Mouse (Mus musculus) retina, adult 2 months (tissue): ENCODE measurements at regions not wholly inside any gene's neighbourhood (a gene's known extent, or its start where the extent isn't known, plus 50 kb on each side); places are given as distances from the start of the nearest gene placed in this dataset.

Experiments
- DNase-seq: peaks from one replicate; pipeline ENCODE4 v3.0.0-alpha.2; 2012; ENCODE audit warnings: low read depth, low spot score

DNA sequence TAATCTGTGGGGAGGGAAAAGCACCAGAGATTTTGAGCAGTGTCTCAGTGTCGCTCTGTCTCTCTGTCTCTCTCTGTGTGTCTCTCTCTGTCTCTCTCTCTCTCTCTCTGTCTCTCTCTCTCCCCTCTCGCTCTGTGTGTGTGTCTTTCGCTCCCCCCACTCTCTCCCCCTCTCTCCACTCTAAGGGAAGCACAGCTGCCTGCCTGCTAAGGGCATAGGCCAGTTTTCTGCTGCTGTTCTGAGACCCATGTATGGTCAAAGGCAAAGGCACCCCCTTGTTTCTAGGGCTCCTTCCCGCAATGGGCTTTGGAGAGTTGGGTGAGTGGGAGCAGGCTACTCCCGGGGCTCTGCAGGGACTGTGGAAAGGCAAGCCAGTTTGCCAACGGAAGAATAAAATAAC, 192.2 kb downstream of the Lmo4 start:
- no peak for DNase-seq

- no peak for DNase-seq
Measured at GRCm38 (mm10) chr3:144012173-144012572, 192.8 kb downstream of the Lmo4 start.

- DNase-seq = no peak
Measured at GRCm38 (mm10) chr3:144011456-144012025, 193.5 kb downstream of the Lmo4 start.

GRCm38 (mm10) chr3:144010558-144010957, 194.5 kb downstream of the Lmo4 start:
- DNase-seq = no peak

GRCm38 (mm10) chr3:144007111-144007619, 197.9 kb downstream of the Lmo4 start:
- DNase-seq = no peak

DNA sequence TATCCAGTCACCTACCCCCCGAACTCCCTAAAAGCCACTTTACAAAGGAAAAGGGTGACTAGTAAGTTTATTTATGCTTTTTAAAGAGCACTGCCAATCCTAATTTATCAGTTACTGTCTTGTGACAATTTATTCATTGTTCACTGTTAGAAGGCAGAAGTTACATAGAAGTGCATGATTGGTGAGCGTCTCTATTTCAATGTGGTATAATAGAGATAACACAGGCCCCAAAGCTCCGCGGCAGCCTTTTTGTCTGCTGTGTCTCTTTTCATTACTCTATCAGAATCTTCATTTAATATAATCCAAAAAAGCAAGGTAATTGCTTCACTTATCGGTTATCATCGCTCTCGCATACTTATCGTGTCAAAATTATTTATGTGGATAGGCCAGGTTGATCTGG, 207.1 kb downstream of the Lmo4 start:
- DNase-seq = no peak

- no peak for DNase-seq
Measured at GRCm38 (mm10) chr3:143995045-143995444, 210.0 kb downstream of the Lmo4 start.

DNA sequence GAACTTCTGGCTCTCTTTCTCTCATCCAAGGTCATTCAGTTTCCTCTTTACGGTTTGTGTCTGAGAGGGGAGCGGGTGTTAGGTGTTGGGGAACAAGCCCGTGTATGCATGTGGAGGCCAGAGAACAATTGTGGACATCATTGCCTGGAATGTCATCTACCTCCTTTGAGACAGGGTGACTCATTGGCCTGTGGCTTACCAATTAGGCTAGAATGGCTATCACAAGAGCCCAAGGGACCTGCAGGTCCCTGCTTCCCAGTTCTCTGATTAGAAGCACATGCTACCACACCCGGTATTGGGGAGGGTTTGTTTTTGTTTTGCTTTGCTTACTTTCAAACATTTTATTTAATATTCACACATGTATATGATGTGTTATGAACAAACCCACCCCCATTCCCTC, 216.0 kb downstream of the Lmo4 start:
- DNase-seq = no peak

DNA sequence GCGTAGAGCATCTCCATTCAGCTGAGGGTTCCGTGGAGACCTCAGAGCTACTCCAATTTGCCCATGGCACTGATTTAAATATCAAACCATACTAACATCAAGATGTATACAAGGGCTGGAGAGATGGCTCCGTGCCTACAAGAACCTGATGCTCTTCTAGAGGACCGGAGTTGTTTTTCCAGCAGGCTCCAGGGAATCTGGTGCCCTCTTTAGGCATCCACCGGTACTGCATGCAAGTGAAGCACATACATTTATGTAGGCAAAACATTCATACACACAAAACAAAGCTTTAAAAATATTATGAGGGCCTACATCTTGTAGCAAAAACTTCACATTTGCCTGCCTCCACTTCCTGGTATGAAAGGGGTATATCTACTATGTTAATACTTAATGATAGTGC, 217.0 kb downstream of the Lmo4 start:
- DNase-seq = no peak

DNA sequence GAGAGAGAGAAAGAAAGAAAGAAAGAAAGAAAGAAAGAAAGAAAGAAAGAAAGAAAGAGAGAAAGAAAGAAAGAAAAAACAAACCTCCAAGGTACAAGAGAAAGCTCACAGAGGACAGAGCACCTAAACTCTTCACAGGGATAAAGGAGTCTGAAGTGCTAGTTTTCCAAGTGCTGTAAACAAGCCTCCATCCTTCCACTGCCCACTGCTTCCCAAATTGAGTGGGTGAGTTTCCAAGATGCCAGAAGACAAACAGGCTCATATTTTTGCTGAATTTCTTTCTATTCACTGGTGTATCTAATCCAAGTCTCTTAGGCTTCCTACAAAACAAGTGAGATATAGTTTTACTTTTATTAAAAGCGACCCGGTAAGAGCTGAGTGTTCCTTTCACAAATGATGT, 218.2 kb downstream of the Lmo4 start:
- no peak for DNase-seq

DNA sequence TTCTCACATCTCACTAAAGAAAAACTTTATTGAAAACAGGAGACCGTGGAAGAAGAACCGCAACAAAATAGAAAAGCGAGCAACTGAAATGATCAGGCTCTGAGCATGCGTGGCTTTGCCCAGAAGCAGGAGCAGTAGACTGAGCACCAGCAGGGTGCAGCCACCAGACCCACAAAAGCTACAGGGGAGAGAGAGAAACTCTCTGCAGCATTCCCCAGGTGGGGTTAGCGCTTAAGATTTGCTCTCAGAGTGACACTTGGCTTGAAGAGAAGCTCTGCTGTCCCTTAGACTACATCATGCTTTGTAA, 218.9 kb downstream of the Lmo4 start:
- no peak for DNase-seq

DNA sequence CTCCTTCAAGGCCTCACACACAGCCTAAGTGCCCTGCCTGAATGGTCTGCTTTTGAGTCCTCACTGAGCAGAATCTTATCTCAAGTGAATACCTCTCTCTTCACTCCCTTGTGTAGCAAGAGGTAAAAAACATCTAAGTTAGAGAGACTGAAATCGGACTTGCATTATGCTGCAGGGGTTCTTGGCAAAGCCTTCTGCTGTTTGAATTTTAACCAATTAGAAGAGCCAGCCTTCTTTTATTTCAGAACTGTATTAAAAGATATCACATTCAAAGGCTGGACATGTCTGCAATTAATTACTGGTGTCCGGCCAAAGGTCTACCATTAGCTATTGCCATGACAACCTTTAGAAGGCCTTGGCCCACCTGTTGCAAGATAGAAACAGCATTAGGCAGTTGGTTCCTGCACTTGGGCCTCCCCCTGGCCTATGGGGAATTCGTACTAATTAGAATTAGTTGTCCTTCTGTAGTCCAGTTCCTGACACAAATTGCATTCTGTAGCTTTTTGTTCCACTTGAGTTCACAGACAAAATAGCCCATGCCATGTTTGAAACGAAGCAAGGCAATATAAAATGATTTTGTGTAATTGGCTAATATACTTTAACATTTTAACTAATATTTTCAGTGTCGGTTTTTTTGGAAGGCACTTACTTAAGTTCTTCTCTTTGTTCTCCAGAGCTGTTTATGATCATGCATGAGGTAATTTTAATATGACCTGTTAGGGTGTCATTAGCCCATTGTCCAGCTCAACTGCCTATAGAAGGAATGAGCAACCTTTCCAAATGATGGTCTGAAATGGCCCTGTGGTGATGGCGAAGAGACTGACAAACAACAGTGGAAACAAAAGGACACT, 219.4 kb downstream of the Lmo4 start:
- DNase-seq = no peak

- DNase-seq = no peak
Measured at GRCm38 (mm10) chr3:143978703-143979102, 226.3 kb downstream of the Lmo4 start.

DNA sequence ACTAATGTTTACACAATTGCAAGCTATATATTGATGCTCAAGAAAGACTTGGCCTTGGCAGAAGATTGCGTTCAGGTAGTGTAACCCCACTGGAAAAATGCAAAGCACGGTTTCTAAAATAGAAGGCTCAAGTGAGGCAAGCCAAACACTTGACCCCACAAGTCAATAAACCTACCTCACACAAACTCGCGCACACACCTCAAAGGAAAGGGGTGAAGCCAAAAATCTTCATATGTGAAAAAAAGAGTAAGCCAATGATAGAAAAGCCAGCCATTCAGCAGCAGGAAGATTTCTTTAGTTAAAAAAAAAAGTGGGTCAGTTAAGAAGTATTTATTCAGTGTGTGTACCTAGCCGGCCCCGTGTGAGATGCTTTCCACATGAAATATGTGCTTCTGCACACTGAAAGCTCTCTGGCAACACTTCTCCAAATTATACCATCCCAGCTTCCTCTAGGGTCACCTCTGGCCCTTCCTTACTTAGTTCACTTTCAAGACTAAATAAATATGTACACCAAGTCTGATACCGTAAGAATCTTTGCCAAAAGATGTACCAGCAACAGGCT, 227.1 kb downstream of the Lmo4 start:
- no peak for DNase-seq

DNA sequence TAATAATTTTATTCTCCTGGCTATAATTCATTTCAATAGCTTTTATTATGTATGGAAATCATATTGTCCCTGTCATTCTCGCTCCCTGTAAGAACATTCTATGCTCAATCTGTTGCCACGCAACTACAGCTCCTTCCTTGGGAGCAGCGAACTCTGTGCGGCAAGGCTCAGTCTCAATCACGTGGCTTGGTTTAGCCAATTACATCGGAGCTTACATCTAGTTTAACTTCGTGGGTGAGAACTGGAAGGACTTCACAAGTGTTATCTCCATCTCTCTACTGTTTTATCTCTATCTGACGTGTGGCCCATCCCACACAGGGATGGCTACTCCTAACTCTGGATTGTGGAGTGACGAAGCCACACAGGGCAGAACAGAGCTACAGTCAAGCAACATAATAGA, 231.4 kb downstream of the Lmo4 start:
- DNase-seq = no peak

- DNase-seq = no peak
Measured at GRCm38 (mm10) chr3:143972351-143972750, 232.7 kb downstream of the Lmo4 start.

GRCm38 (mm10) chr3:143970771-143971170, 234.2 kb downstream of the Lmo4 start:
- no peak for DNase-seq

GRCm38 (mm10) chr3:143955508-143955907, 249.5 kb downstream of the Lmo4 start:
- DNase-seq = no peak

- DNase-seq = no peak
Measured at GRCm38 (mm10) chr3:143954822-143955221, 250.2 kb downstream of the Lmo4 start.

DNA sequence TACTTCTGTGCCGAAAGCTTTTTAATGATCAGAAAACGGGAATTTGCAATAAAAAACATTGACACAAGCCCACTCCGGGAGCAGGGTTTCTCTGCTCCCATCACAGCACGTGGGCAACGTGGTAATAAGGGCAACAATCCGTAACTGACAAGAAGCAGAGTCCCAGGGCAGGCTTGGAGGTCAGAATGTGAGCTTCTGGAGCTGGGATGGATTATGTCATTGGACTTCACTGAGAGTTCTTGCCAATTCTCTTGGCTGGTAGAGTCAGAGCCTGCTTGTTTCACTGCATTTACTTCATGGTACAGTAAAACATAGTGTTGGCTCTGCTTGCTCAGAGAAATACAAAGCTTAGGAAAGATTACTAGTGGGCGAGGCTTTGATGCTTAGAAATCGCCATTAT, 252.7 kb downstream of the Lmo4 start:
- DNase-seq = no peak

DNA sequence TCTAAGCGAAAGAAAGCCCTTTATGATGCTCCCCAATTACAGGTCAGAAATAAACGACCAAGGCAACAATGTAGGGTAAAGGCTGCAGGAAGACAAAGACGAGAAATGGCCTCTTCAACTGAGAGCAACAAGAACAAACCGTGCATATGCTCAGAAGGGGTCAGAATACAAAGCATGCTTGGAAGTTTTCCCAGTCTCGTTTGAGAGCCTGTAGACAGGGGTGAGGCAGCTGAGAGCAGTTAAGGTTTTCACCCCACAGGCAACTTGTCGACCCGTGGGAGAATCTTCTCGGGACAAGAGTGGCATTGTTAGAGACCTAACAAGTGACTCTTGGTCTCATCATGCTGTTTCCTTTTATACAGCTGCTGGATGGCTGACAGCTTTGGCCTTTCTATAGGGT, 255.4 kb downstream of the Lmo4 start:
- DNase-seq = no peak

DNA sequence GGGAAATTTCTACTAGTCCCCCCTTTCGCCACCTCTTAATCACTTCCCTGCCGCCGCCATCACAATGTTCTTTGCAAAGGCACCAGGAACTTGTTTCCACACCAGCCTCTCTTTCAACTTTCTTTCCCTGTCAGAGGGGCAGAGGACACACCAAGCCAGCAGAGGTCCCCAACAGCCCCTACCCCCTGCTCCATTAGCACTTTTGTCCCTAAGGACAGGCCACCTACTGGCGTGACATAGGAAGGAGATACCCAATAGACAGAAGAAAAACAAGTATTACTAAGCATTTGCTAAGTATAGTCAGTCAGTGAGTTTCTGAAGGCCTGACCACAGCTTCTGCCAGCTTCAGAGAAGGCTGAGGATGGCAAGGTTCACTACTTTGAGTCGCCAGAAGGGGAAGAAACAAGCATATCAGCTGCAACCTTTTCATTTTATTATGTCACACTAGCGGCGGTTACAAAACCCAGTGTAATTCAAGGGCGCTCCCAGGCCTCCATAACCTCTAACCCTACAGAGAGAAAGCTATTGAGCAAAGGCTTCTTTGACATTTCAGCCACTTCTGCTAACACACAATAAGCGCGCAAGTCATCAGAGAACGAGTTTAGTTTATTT, 255.9 kb downstream of the Lmo4 start:
- DNase-seq = no peak

GRCm38 (mm10) chr3:143947938-143948267, 257.1 kb downstream of the Lmo4 start:
- DNase-seq = no peak
